Mouse (Mus musculus): ENCODE results near the gene Fars2. TPM values are rescaled to one million over a fixed set of nuclear protein-coding genes. Genes with fewer than 3 reads are reported as not detected.
"Not testable (repeated sequence)": the region's sequence is repeated elsewhere in the genome, so short reads cannot be mapped to it uniquely, and the experiment has no call there.

Fars2 gene
- polyA plus RNA-seq, 1 experiment from 2014 or later: 30.6 TPM

- H3K4me3 ChIP-seq: no peak overlapping the region
- no peaks in the 10 kb centered on the region for H3K9me3 ChIP-seq
- no peak overlapping the region for H3K4me2 ChIP-seq (replicated peaks)
- no peak for ATAC-seq (ENCODE audit: low FRiP score, low read depth)
- no peaks in the 10 kb centered on the region for H3K27me3 ChIP-seq (replicated peaks)
- H3K36me3 ChIP-seq: no peaks in the 10 kb centered on the region
- H3K27ac ChIP-seq: no peak overlapping the region
- no peak overlapping the region for H3K9ac ChIP-seq
- no peaks in the 10 kb centered on the region for H3K4me1 ChIP-seq
Measured at GRCm38 (mm10) chr13:36419357-36419756, 302.1 kb downstream of the Fars2 start.

- Histone ChIP-seq H3K36me3 (no peaks in the 10 kb centered on the region), H3K9ac (no peak overlapping the region), H3K9me3 (no peaks in the 10 kb centered on the region), H3K27me3 (replicated peaks) (no peaks in the 10 kb centered on the region), H3K4me1 (no peaks in the 10 kb centered on the region), H3K4me2 (replicated peaks) (no peak overlapping the region), H3K4me3 (no peak overlapping the region), H3K27ac (no peak overlapping the region)
- 85% methylated on average over 3 of the region's 3 CpGs for WGBS
- no peak for ATAC-seq (ENCODE audit: low FRiP score, low read depth)
Measured at GRCm38 (mm10) chr13:36422446-36422845, 305.2 kb downstream of the Fars2 start.

GRCm38 (mm10) chr13:36425824-36426705, 308.9 kb downstream of the Fars2 start:
- H3K4me2 ChIP-seq (replicated peaks); H3K9ac ChIP-seq; H3K27me3 ChIP-seq (replicated peaks); H3K27ac ChIP-seq; H3K9me3 ChIP-seq; H3K4me1 ChIP-seq; H3K36me3 ChIP-seq; ATAC-seq (ENCODE audit: low FRiP score, low read depth); H3K4me3 ChIP-seq: not testable (repeated sequence)
- WGBS: 19% methylated on average over 17 of the region's 17 CpGs

- no peak overlapping the region for H3K9ac ChIP-seq
- no peak overlapping the region for H3K27ac ChIP-seq
- H3K4me2 ChIP-seq (replicated peaks): no peak overlapping the region
- H3K27me3 ChIP-seq (replicated peaks): no peaks in the 10 kb centered on the region
- H3K4me3 ChIP-seq: no peak overlapping the region
- H3K36me3 ChIP-seq: no peaks in the 10 kb centered on the region
- H3K4me1 ChIP-seq: no peaks in the 10 kb centered on the region
- 72% methylated on average over 7 of the region's 7 CpGs for WGBS
- ATAC-seq (ENCODE audit: low FRiP score, low read depth): no peak
- H3K9me3 ChIP-seq: no peaks in the 10 kb centered on the region
Measured at GRCm38 (mm10) chr13:36429500-36430189, 312.4 kb downstream of the Fars2 start.

- Histone ChIP-seq H3K27ac (no peak overlapping the region), H3K9ac (no peak overlapping the region), H3K4me3 (no peak overlapping the region), H3K27me3 (replicated peaks) (no peaks in the 10 kb centered on the region), H3K9me3 (no peaks in the 10 kb centered on the region), H3K36me3 (no peaks in the 10 kb centered on the region), H3K4me1 (no peaks in the 10 kb centered on the region), H3K4me2 (replicated peaks) (no peak overlapping the region)
- WGBS: 68% methylated on average over 6 of the region's 6 CpGs
- ATAC-seq (ENCODE audit: low FRiP score, low read depth): no peak
Measured at GRCm38 (mm10) chr13:36430420-36431114, 313.4 kb downstream of the Fars2 start.

GRCm38 (mm10) chr13:36431974-36432518, 314.8 kb downstream of the Fars2 start:
- no peak for ATAC-seq (ENCODE audit: low FRiP score, low read depth)
- Histone ChIP-seq H3K4me1 (no peaks in the 10 kb centered on the region), H3K4me3 (no peak overlapping the region), H3K4me2 (replicated peaks) (no peak overlapping the region), H3K27ac (no peak overlapping the region), H3K9ac (no peak overlapping the region), H3K9me3 (no peaks in the 10 kb centered on the region), H3K36me3 (no peaks in the 10 kb centered on the region), H3K27me3 (replicated peaks) (no peaks in the 10 kb centered on the region)
- WGBS: 93% methylated on average over 8 of the region's 8 CpGs

GRCm38 (mm10) chr13:36444748-36445423, 327.7 kb downstream of the Fars2 start:
- no peaks in the 10 kb centered on the region for H3K36me3 ChIP-seq
- no peaks in the 10 kb centered on the region for H3K4me1 ChIP-seq
- 53% methylated on average over 4 of the region's 4 CpGs for WGBS
- H3K9me3 ChIP-seq: no peaks in the 10 kb centered on the region
- H3K9ac ChIP-seq: no peak overlapping the region
- H3K27ac ChIP-seq: no peak overlapping the region
- no peak overlapping the region for H3K4me2 ChIP-seq (replicated peaks)
- no peak for ATAC-seq (ENCODE audit: low FRiP score, low read depth)
- no peak overlapping the region for H3K4me3 ChIP-seq
- 0 out of 2 replicates have a peak, but pooled peaks cover 15% of the 10 kb centered on the region for H3K27me3 ChIP-seq (replicated peaks)

GRCm38 (mm10) chr13:36447947-36448346, 330.7 kb downstream of the Fars2 start:
- Histone ChIP-seq H3K4me3 (no peak overlapping the region), H3K9ac (no peak overlapping the region), H3K27ac (no peak overlapping the region), H3K36me3 (no peaks in the 10 kb centered on the region), H3K27me3 (replicated peaks) (0 out of 2 replicates have a peak, but pooled peaks cover 15% of the 10 kb centered on the region), H3K9me3 (no peaks in the 10 kb centered on the region), H3K4me1 (no peaks in the 10 kb centered on the region), H3K4me2 (replicated peaks) (no peak overlapping the region)
- 30% methylated on average over 4 of the region's 4 CpGs for WGBS
- ATAC-seq (ENCODE audit: low FRiP score, low read depth): no peak

- Histone ChIP-seq H3K36me3 (no peaks in the 10 kb centered on the region), H3K4me1 (no peaks in the 10 kb centered on the region), H3K4me2 (replicated peaks) (no peak overlapping the region), H3K9me3 (no peaks in the 10 kb centered on the region), H3K4me3 (no peak overlapping the region), H3K27me3 (replicated peaks) (0 out of 2 replicates have a peak, but pooled peaks cover 15% of the 10 kb centered on the region), H3K27ac (no peak overlapping the region), H3K9ac (no peak overlapping the region)
- 78% methylated on average over 7 of the region's 7 CpGs for WGBS
- no peak for ATAC-seq (ENCODE audit: low FRiP score, low read depth)
Measured at GRCm38 (mm10) chr13:36448565-36448964, 331.4 kb downstream of the Fars2 start.

GRCm38 (mm10) chr13:36451437-36451836, 334.2 kb downstream of the Fars2 start:
- H3K9me3 ChIP-seq: no peaks in the 10 kb centered on the region
- H3K4me3 ChIP-seq: no peak overlapping the region
- H3K4me2 ChIP-seq (replicated peaks): no peak overlapping the region
- WGBS: 73% methylated on average over 3 of the region's 3 CpGs
- no peak overlapping the region for H3K27ac ChIP-seq
- no peaks in the 10 kb centered on the region for H3K36me3 ChIP-seq
- H3K4me1 ChIP-seq: no peaks in the 10 kb centered on the region
- H3K9ac ChIP-seq: no peak overlapping the region
- no peak for ATAC-seq (ENCODE audit: low FRiP score, low read depth)
- H3K27me3 ChIP-seq (replicated peaks): 0 out of 2 replicates have a peak, but pooled peaks cover 3% of the 10 kb centered on the region

- Histone ChIP-seq H3K9ac (no peak overlapping the region), H3K27ac (no peak overlapping the region), H3K4me1 (no peaks in the 10 kb centered on the region), H3K36me3 (no peaks in the 10 kb centered on the region), H3K9me3 (no peaks in the 10 kb centered on the region), H3K27me3 (replicated peaks) (no peaks in the 10 kb centered on the region), H3K4me2 (replicated peaks) (no peak overlapping the region), H3K4me3 (no peak overlapping the region)
- ATAC-seq (ENCODE audit: low FRiP score, low read depth): no peak
- 73% methylated on average over 3 of the region's 3 CpGs for WGBS
Measured at GRCm38 (mm10) chr13:36460473-36460872, 343.3 kb downstream of the Fars2 start.

Measured in neural tube, embryonic 12.5 days (tissue).